Mouse (Mus musculus) mouse embryonic stem cell (cell line): ENCODE data around the gene Cnnm2.
"Not testable (repeated sequence)": the region's sequence is repeated elsewhere in the genome, so short reads cannot be mapped to it uniquely, and the experiment has no call there.

Source experiments
- in situ Hi-C, 2 experiments: fragments of 300-500 bp; cut with MboI; formaldehyde crosslinking; loops; 1 replicate in 1 of 2; 3 replicates in 1 of 2; pipeline ENCODE4 v1.14.3; 2019 to 2020; ENCODE audit warnings: low sequenced_read_pairs in 2 of 2, low pct_unique_long_range_greater_than_20kb in 1 of 2, mixed read lengths in 1 of 2; ENCODE audit not compliant: unreplicated experiment in 1 of 2

Cnnm2 gene

GRCm38 (mm10) chr19:46755066-46755465, 6.3 kb upstream of the Cnnm2 start:
- in situ Hi-C loops, result no loop called here

DNA sequence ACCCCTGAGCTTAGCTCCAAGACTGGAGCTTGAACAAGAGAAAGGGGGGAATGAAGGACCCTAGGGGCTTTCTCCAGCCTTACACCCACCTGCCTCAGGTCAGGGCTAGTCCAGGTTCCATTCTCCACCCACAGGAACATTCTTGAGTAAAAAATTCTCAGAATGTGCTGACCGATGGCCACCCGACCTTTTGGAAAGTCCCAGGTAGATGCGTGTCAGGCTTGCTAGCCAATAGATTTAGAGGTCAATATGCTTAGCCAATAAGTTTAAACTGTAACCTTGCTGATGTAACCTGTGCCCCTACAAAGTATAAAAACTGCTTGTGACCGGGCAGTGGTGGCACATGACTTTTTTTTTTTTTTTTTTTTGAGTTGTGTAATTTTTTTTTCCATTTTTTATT, 5.2 kb upstream of the Cnnm2 start:
- in situ Hi-C loops, result no loop called here

GRCm38 (mm10) chr19:46759096-46759495, 2.3 kb upstream of the Cnnm2 start:
- in situ Hi-C loops, result no loop called here

DNA sequence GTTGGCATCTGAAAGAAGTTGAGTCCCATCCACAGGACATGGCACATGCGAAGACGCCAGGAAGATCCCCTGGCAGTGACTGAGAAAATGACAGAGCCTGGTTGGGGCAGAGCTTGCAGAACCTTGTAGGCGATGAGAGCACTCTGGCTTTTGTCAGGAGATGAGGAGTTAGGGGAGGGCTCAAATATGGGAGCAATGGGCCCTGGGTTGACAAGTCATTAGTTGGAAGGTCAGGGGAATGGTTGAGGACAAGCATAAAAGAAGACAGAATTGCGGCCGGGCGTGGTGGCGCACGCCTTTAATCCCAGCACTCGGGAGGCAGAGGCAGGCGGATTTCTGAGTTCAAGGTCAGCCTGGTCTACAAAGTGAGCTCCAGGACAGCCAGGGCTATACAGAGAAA, 1.5 kb upstream of the Cnnm2 start:
- in situ Hi-C loops, result loop anchor here (5.0 to 10.0 kb wide), 3 partner anchors 102 to 235 kb away; no protein-coding TSS in a partner anchor

GRCm38 (mm10) chr19:46760375-46761160, 828 bp upstream of the Cnnm2 start:
- in situ Hi-C loops, result loop anchor here (5.0 to 10.0 kb wide), 3 partner anchors 102 to 234 kb away; no protein-coding TSS in a partner anchor

DNA sequence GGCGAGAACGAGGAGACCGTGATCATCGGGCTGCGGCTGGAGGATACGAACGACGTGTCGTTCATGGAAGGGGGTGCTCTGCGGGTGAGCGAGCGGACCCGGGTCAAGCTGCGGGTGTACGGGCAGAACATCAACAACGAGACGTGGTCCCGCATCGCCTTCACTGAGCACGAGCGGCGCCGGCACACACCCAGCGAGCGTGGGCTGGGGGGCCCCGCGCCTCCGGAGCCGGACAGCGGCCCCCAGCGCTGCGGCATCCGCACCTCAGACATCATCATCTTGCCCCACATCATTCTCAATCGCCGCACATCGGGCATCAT, 535 bp downstream of the Cnnm2 start:
- in situ Hi-C loops, result loop anchor here (5.0 to 10.0 kb wide), 3 partner anchors 100 to 233 kb away; no protein-coding TSS in a partner anchor

- in situ Hi-C loops, result loop anchor here (5.0 to 10.0 kb wide), 3 partner anchors 100 to 232 kb away; no protein-coding TSS in a partner anchor
These were observed 1.0 kb downstream of the Cnnm2 start for GRCm38 (mm10) chr19:46762291-46762991.

GRCm38 (mm10) chr19:46762992-46763342, 1.6 kb downstream of the Cnnm2 start:
- in situ Hi-C loops, result loop anchor here (5.0 to 10.0 kb wide), 3 partner anchors 99 to 232 kb away; no protein-coding TSS in a partner anchor

- in situ Hi-C loops, result loop anchor here (5.0 to 10.0 kb wide), 3 partner anchors 99 to 231 kb away; no protein-coding TSS in a partner anchor
These were observed 2.0 kb downstream of the Cnnm2 start for GRCm38 (mm10) chr19:46763356-46763755.

- in situ Hi-C loops, result loop anchor here (5.0 to 10.0 kb wide), 3 partner anchors 98 to 231 kb away; no protein-coding TSS in a partner anchor
These were observed 2.8 kb downstream of the Cnnm2 start for GRCm38 (mm10) chr19:46763932-46764762.

DNA sequence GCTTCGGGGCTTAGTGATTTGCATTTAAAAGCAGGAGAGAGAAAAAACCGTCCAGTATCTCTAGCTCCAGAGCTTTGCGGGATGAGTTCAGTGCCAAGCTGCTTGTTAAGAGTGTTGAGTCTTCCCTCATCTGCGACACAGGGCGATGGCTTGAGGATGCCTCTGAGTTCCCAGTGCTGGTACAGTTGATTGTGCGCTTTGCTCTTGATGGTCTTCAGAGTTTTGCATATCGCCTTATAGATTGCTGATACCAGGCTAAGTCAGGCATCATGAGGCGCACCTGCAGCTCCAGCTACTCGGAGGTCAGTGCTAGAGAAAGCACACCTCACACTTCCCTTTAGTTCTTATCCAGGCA, 3.3 kb downstream of the Cnnm2 start:
- in situ Hi-C loops, result loop anchor here (5.0 to 10.0 kb wide), 3 partner anchors 98 to 230 kb away; no protein-coding TSS in a partner anchor

GRCm38 (mm10) chr19:46766125-46766524, 4.7 kb downstream of the Cnnm2 start:
- in situ Hi-C loops, result loop anchor here in 1 of 2 experiments (10.0 kb wide), 1 partner anchor 229 kb away; no protein-coding TSS in a partner anchor

GRCm38 (mm10) chr19:46769759-46770158, 8.4 kb downstream of the Cnnm2 start:
- in situ Hi-C loops, result loop anchor here in 1 of 2 experiments (10.0 kb wide), 1 partner anchor 225 kb away; no protein-coding TSS in a partner anchor

- in situ Hi-C loops, result no loop called here
These were observed 10.4 kb downstream of the Cnnm2 start for GRCm38 (mm10) chr19:46771801-46772200.

DNA sequence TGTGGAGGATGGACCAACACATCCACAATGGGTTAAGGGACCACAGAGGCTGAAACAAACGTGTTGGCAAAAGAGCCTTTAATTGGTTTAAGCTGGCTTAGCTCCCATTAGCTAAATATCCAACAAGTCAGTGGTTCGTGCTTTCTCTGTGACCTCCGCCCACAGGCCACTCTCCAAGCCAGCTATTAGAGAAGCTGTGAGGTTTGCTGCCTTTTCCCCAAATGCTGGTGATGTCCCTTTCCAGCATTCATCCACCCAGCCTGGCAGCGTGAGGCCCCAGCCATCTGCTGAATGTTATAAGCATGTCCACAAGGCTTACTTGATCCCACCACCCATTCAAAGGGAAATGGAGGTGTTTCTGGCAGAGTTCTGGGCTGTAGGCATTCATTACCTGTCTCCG, 15.0 kb downstream of the Cnnm2 start:
- in situ Hi-C loops, result no loop called here

- in situ Hi-C loops, result no loop called here
These were observed 15.5 kb downstream of the Cnnm2 start for GRCm38 (mm10) chr19:46776850-46777249.

DNA sequence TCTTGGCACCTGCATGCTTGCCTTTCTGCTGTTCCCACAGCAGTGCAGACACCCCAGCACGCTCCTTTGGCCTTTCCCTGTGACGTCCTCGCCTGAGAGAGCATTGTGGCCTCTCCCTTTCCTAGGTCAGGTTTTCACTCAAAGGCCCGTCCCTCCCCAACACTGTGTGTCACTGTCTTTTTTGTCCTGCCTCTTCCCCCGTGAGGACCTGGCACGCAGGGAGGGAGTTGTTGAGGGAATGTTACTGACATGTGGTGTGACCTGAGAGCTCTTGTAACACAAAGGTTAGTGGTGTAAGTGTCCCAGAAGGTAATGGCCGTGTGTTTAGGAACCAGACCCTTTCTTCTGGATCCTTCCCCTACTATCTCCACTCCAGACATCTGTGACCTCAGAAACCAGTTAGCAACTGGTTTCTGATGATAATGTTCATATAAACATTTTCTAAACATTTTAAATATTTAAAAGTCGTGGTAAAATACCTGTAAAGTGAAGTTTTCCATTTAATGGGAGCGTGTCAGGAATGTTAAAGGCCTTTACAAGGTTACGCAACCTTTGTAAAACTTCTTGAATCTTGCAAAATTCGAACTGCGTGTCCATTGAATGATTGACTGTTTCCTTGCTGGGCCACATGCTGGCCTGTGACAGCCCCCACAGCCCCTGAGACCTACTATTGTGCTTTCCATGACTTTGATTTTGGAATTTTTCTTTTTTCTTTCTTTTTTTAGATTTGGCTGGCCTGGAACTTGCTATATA, 16.7 kb downstream of the Cnnm2 start:
- in situ Hi-C loops, result no loop called here

- in situ Hi-C loops, result not testable (repeated sequence)
These were observed 17.7 kb downstream of the Cnnm2 start for GRCm38 (mm10) chr19:46779130-46779529.
